In genomic region chrX:67061216-67061615, GRCm38 (mm10) we compare ENCODE assay signal across 16 mouse cellular contexts.
DNase-seq lines count a peak whose midpoint lies in the region; ATAC-seq and TF ChIP-seq lines count a peak whose summit lies in the region.
"Had no signal": no experiment of that assay in that cellular context is flagged by ENCODE, and none has a peak within 500 bp of the region (broad histone marks: within the 10 kb centered on the region; RNA-seq: fewer than 3 reads in every experiment).

No protein-coding gene starts in this region.

- no peak overlapping the region for H3K4me3 ChIP-seq in forebrain, postnatal 0 days (ENCODE audit: low read depth, low read length)
- no peak overlapping the region for H3K4me3 ChIP-seq in forebrain, embryonic 12.5 days (replicated peaks)
- H3K4me3 ChIP-seq: embryonic facial prominence, embryonic 10.5 days; heart, embryonic 10.5 days; intestine, embryonic 15.5 days; midbrain, embryonic 10.5 days had no signal

- no peaks in the 10 kb centered on the region for H3K36me3 ChIP-seq in forebrain, postnatal 0 days (ENCODE audit: insufficient read depth)
- H3K36me3 ChIP-seq in forebrain, embryonic 12.5 days (replicated peaks) = no peaks in the 10 kb centered on the region
- H3K36me3 ChIP-seq: embryonic facial prominence, embryonic 10.5 days; heart, embryonic 10.5 days; intestine, embryonic 15.5 days; midbrain, embryonic 10.5 days had no signal

- no peak overlapping the region for H3K4me2 ChIP-seq in forebrain, postnatal 0 days (ENCODE audit: low read depth)
- no peak overlapping the region for H3K4me2 ChIP-seq in forebrain, embryonic 12.5 days
- H3K4me2 ChIP-seq: intestine, embryonic 15.5 days had no signal

- no peak overlapping the region for H3K9ac ChIP-seq in forebrain, postnatal 0 days
- H3K9ac ChIP-seq in forebrain, embryonic 12.5 days = no peak overlapping the region
- H3K9ac ChIP-seq: intestine, embryonic 15.5 days; liver, embryonic 14.5 days had no signal

- H3K27me3 ChIP-seq in forebrain, postnatal 0 days (ENCODE audit: insufficient read depth, low read length) = no peaks in the 10 kb centered on the region
- H3K27me3 ChIP-seq in forebrain, embryonic 12.5 days = no peaks in the 10 kb centered on the region
- H3K27me3 ChIP-seq: intestine, embryonic 15.5 days had no signal

- no peaks in the 10 kb centered on the region for H3K4me1 ChIP-seq in forebrain, postnatal 0 days (ENCODE audit: insufficient read depth)
- H3K4me1 ChIP-seq in forebrain, embryonic 12.5 days = no peaks in the 10 kb centered on the region
- H3K4me1 ChIP-seq: embryonic facial prominence, embryonic 10.5 days; heart, embryonic 10.5 days; intestine, embryonic 15.5 days; midbrain, embryonic 10.5 days had no signal

- TF ChIP-seq CTCF in forebrain, postnatal 0 days (IDR thresholded peaks at IDR 0.05; ENCODE audit: low read depth) = no peak

- DNase-seq in forebrain, postnatal 0 days = peak; percentile 0
- peak; percentile 13 for DNase-seq in right cerebral cortex, adult 18-20 months
- no peak for DNase-seq in right cerebral cortex, postnatal 14 days
- DNase-seq in layer of hippocampus, adult 8-10 months (ENCODE audit: low spot score in 2 of 2) = peak; percentile 22 to 50
- DNase-seq in right cerebral cortex, postnatal 36 days (ENCODE audit: low spot score in 2 of 2) = peak; percentile 4
- DNase-seq in heart, postnatal 4 days = no peak
- DNase-seq: gastrocnemius, postnatal 25 days; heart, postnatal 36 days had no signal

- no peaks in the 10 kb centered on the region for H3K9me3 ChIP-seq in forebrain, postnatal 0 days (ENCODE audit: low read length)
- H3K9me3 ChIP-seq in forebrain, embryonic 12.5 days = no peaks in the 10 kb centered on the region
- H3K9me3 ChIP-seq: embryonic facial prominence, embryonic 10.5 days; heart, embryonic 10.5 days; intestine, embryonic 15.5 days; midbrain, embryonic 10.5 days had no signal

- H3K27ac ChIP-seq in forebrain, postnatal 0 days (ENCODE audit: low read depth, low read length) = no peak overlapping the region
- H3K27ac ChIP-seq in forebrain, embryonic 12.5 days = no peak overlapping the region
- H3K27ac ChIP-seq: embryonic facial prominence, embryonic 10.5 days; heart, embryonic 10.5 days; intestine, embryonic 15.5 days; liver, embryonic 14.5 days; midbrain, embryonic 10.5 days had no signal

- 61% methylated on average over 4 of the region's 4 CpGs for WGBS in forebrain, postnatal 0 days
- WGBS in forebrain, embryonic 12.5 days = 83% methylated on average over 4 of the region's 4 CpGs

- no peak for ATAC-seq in forebrain, postnatal 0 days
- no peak for ATAC-seq in forebrain, embryonic 12.5 days (ENCODE audit: low FRiP score)
- no peak for ATAC-seq in erythroid progenitor cell, adult 5-6 weeks (replicated peaks; ENCODE audit: low FRiP score, poor library complexity, severe bottlenecking)
- ATAC-seq: intestine, embryonic 15.5 days; Patski had no signal

Comparison
In these comparisons a context has a peak if more than half of its experiments do, and no peak if none do; other contexts are left out.
1. DNase-seq: peak in forebrain, postnatal 0 days (single experiment), right cerebral cortex, adult 18-20 months (single experiment), layer of hippocampus, adult 8-10 months (2 of 2) and right cerebral cortex, postnatal 36 days (2 of 2); none in right cerebral cortex, postnatal 14 days (single experiment) and heart, postnatal 4 days (single experiment).